Mouse (Mus musculus) cerebellum, adult 2 months (tissue): ENCODE data around the gene Espn. TPM values are rescaled to one million over a fixed set of nuclear protein-coding genes. Genes with fewer than 3 reads are reported as not detected.

Experiments used
- DNase-seq, 2 experiments: peaks; one replicate each; pipeline ENCODE4 v3.0.0; 2021
- H3K27ac ChIP-seq: fragments of 200-500 bp; 2 replicates; pipeline ENCODE4 v1.5.1; 2012; ENCODE audit warnings: low read length, control low read depth, inconsistent platforms; ENCODE audit not compliant: insufficient read depth
- H3K27me3 ChIP-seq: fragments of 200-500 bp; 2 replicates; pipeline ENCODE4 v1.6.1; 2012; ENCODE audit warnings: inconsistent platforms, mild to moderate bottlenecking, low read length, moderate library complexity; ENCODE audit not compliant: control insufficient read depth, insufficient read depth
- H3K4me1 ChIP-seq: fragments of 200-500 bp; 2 replicates; pipeline ENCODE4 v1.6.1; 2011; ENCODE audit warnings: low read length; ENCODE audit not compliant: control insufficient read depth, insufficient read depth
- H3K4me3 ChIP-seq: fragments of 200-500 bp; replicated peaks from 2 replicates; pipeline ENCODE3; 2011; ENCODE audit warnings: mild to moderate bottlenecking, low read depth, low read length, control low read depth; ENCODE audit not compliant: insufficient read depth
- CTCF ChIP-seq: fragments of 200-500 bp; IDR thresholded peaks from 2 replicates; pipeline ENCODE4 v1.5.1; 2011; ENCODE audit warnings: low read depth, mild to moderate bottlenecking, control low read depth, low read length, moderate library complexity, borderline replicate concordance; ENCODE audit not compliant: insufficient read depth
- POLR2A ChIP-seq: fragments of 200-500 bp; IDR thresholded peaks from 2 replicates; pipeline ENCODE4 v1.6.1; 2011; ENCODE audit warnings: low read length, control low read depth, borderline replicate concordance; ENCODE audit not compliant: insufficient read depth
- WGBS: fragments of 180-500 bp; shearing (Covaris S2); methylation state at CpG from one replicate; pipeline ENCODE4 v1.1.7; 2018; 5-methylcytosine and 5-hydroxymethylcytosine counted together
- polyA plus RNA-seq: library from polyadenylated mRNA; depleted of rRNA; stranded (reverse); fragments of >200 nt; gene quantifications from 2 replicates; pipeline ENCODE4 v1.2.3, GENCODE M21; 2012

The Espn gene
- polyA plus RNA-seq, 1 experiment, result 7.1 TPM

- no peak for DNase-seq
- Histone ChIP-seq H3K4me1 (no peaks in the 10 kb centered on the region), H3K27ac (no peak within 1 kb of the TSS), H3K4me3 (no peak within 1 kb of the TSS), H3K27me3 (peaks cover 7% of the 10 kb centered on the region; the same call in 1 of the 2 replicates)
- TF ChIP-seq CTCF, result no peak
- TF ChIP-seq POLR2A, result no peak
- 7% methylated on average over 30 of the region's 30 CpGs for WGBS
Observed at GRCm38 (mm10) chr4:152115921-152116612, 36.1 kb downstream of the Espn start, which contains the start of gene Tnfrsf25. Tnfrsf25 (plus strand) TSS chr4:152115934.

DNA sequence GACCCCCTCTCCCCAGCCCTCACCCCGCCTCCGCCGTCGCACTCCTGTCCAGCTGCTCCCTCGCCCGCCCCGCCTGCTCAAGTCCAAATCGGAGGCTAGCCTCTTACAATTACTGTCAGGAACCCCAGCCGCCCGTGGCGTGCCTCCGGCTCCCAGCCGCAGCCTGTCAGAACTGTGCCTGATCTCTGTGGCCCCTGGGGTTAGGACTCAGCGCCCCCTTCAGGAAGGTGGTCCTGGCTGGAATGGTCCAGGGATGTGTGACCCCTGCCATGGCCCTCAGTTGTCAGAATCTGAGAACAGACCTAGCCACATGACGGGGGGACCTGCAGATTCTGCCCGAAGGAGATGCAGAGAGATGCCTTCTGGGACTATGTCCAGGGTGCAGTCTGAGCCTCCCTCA lies 38.1 kb downstream of the Espn start:
- no peak overlapping the region for H3K4me3 ChIP-seq
- H3K27me3 ChIP-seq, result peaks cover 3% of the 10 kb centered on the region; the same call in 1 of the 2 replicates
- 53% methylated on average over 16 of the region's 16 CpGs for WGBS
- TF ChIP-seq CTCF, result no peak
- TF ChIP-seq POLR2A, result no peak
- DNase-seq, result no peak
- H3K4me1 ChIP-seq, result no peaks in the 10 kb centered on the region
- no peak overlapping the region for H3K27ac ChIP-seq

DNA sequence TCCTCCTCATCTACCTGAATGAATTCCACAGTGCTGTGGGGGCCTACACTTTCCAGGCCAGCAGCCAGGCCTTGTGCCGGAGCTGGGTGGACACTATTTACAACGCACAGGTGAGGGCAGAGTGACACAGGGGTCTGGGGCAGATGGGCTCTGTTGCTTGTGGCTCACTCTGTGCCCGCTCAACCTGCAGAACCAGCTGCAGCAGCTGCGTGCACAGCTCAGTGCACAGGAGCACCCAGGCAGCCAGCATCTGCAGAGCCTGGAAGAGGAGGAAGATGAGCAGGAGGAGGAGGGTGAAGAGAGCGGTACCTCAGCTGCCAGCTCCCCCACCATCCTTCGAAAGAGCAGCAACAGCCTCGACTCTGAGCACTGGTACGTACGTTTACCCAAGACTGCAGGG lies 39.8 kb downstream of the Espn start:
- WGBS, result 84% methylated on average over 9 of the region's 9 CpGs
- H3K4me1 ChIP-seq, result peaks cover 6% of the 10 kb centered on the region
- H3K27me3 ChIP-seq, result peaks cover 3% of the 10 kb centered on the region; the same call in 1 of the 2 replicates
- no peak for DNase-seq
- no peak overlapping the region for H3K27ac ChIP-seq
- H3K4me3 ChIP-seq, result no peak overlapping the region
- TF ChIP-seq CTCF, result no peak

- no peak overlapping the region for H3K27ac ChIP-seq
- 0 out of 2 replicates have a peak, but pooled peaks cover 2% of the 10 kb centered on the region for H3K27me3 ChIP-seq
- peaks cover 6% of the 10 kb centered on the region for H3K4me1 ChIP-seq
- no peak for TF ChIP-seq CTCF
- no peak for TF ChIP-seq POLR2A
- DNase-seq, result no peak
- H3K4me3 ChIP-seq, result no peak overlapping the region
- 86% methylated on average over 4 of the region's 4 CpGs for WGBS
Observed at GRCm38 (mm10) chr4:152110689-152111088, 41.5 kb downstream of the Espn start.

GRCm38 (mm10) chr4:152109509-152109908 lies 42.7 kb downstream of the Espn start:
- 89% methylated on average over 3 of the region's 3 CpGs for WGBS
- no peak overlapping the region for H3K27ac ChIP-seq
- TF ChIP-seq POLR2A (no peak), CTCF (no peak)
- H3K4me1 ChIP-seq, result peaks cover 6% of the 10 kb centered on the region
- DNase-seq, result no peak
- H3K27me3 ChIP-seq, result no peaks in the 10 kb centered on the region
- H3K4me3 ChIP-seq, result no peak overlapping the region

GRCm38 (mm10) chr4:152108673-152109072 lies 43.5 kb downstream of the Espn start:
- Histone ChIP-seq H3K27ac (no peak overlapping the region), H3K27me3 (no peaks in the 10 kb centered on the region), H3K4me3 (no peak overlapping the region), H3K4me1 (peaks cover 6% of the 10 kb centered on the region)
- 88% methylated on average over 5 of the region's 5 CpGs for WGBS
- DNase-seq, result no peak
- TF ChIP-seq POLR2A, result no peak
- TF ChIP-seq CTCF, result no peak

- Histone ChIP-seq H3K27ac (no peak overlapping the region), H3K4me1 (peaks cover 6% of the 10 kb centered on the region), H3K27me3 (no peaks in the 10 kb centered on the region), H3K4me3 (peak overlapping the region; percentile 43)
- no peak for TF ChIP-seq CTCF
- no peak for TF ChIP-seq POLR2A
- 4% methylated on average over 30 of the region's 30 CpGs for WGBS
- DNase-seq, result peak; percentile 26 to 43
Observed at GRCm38 (mm10) chr4:152107971-152108509, 44.1 kb downstream of the Espn start.

- Histone ChIP-seq H3K4me3 (peak overlapping the region; percentile 43), H3K27ac (no peak overlapping the region), H3K4me1 (peaks cover 6% of the 10 kb centered on the region), H3K27me3 (no peaks in the 10 kb centered on the region)
- WGBS, result 16% methylated on average over 24 of the region's 24 CpGs
- no peak for DNase-seq
- TF ChIP-seq CTCF (no peak), POLR2A (no peak)
Observed at GRCm38 (mm10) chr4:152107493-152107892, 44.7 kb downstream of the Espn start.
